Mouse (Mus musculus) G1E (cell line): Measurements from ENCODE around the gene Klf1. TPM values are rescaled to one million over a fixed set of nuclear protein-coding genes. Genes with fewer than 3 reads are reported as not detected.

ENCODE experiments used
- ATAC-seq: 2 replicates; pipeline ENCODE4 v1.8.0; 2016; ENCODE audit warnings: mild to moderate bottlenecking; ENCODE audit not compliant: insufficient number of reproducible peaks, poor library complexity, low FRiP score, severe bottlenecking; ENCODE audit errors: extremely low read depth
- DNase-seq: peaks from one replicate; pipeline ENCODE4 v3.0.0; 2012; ENCODE audit warnings: low spot score
- H3K27me3 ChIP-seq: 2 replicates; pipeline ENCODE4 v1.6.1; 2012; ENCODE audit warnings: mild to moderate bottlenecking, low read length, inconsistent platforms; ENCODE audit not compliant: insufficient read depth
- H3K36me3 ChIP-seq: replicated peaks from 2 replicates; pipeline ENCODE3; 2012; ENCODE audit warnings: mild to moderate bottlenecking, inconsistent platforms
- H3K4me1 ChIP-seq: 2 replicates; pipeline ENCODE4 v1.6.1; 2012; ENCODE audit warnings: low read depth, low read length, inconsistent platforms, mixed read lengths; ENCODE audit not compliant: insufficient read depth
- H3K4me3 ChIP-seq: 2 replicates; pipeline ENCODE4 v1.5.1; 2012; ENCODE audit warnings: low read depth, mild to moderate bottlenecking, inconsistent platforms, low read length, moderate library complexity, mixed read lengths
- H3K9me3 ChIP-seq: replicated peaks from 2 replicates; pipeline ENCODE4 v1.6.1; 2012; ENCODE audit warnings: inconsistent platforms
- CTCF ChIP-seq: IDR thresholded peaks from 2 replicates; pipeline ENCODE4 v1.5.1; 2012; ENCODE audit warnings: low read depth, low read length, inconsistent platforms, mixed read lengths
- GATA1 ChIP-seq: IDR thresholded peaks from 2 replicates; pipeline ENCODE4 v1.6.1; 2012; ENCODE audit warnings: borderline replicate concordance, low read length, inconsistent platforms, mixed read lengths
- GATA2 ChIP-seq: IDR thresholded peaks from 2 replicates; pipeline ENCODE4 v1.6.1; 2012; ENCODE audit warnings: low read depth, low read length, inconsistent platforms, borderline replicate concordance
- POLR2AphosphoS5 ChIP-seq: IDR thresholded peaks from 2 replicates; pipeline ENCODE4 v1.6.1; 2012; ENCODE audit warnings: low read depth, low read length, inconsistent platforms; ENCODE audit not compliant: insufficient replicate concordance
- TAL1 ChIP-seq: conservative IDR thresholded peaks from 2 replicates; pipeline ENCODE4 v1.6.1; 2012; ENCODE audit warnings: low read depth, low read length, inconsistent platforms, mixed read lengths
- polyA plus RNA-seq: library from polyadenylated mRNA; stranded (reverse); fragments of >175 nt; gene quantifications from 2 replicates; pipeline ENCODE4 v1.2.3, GENCODE M21; 2012
- total RNA-seq, 2 experiments: library from RNA; stranded (forward) in 1 of 2; stranded (reverse) in 1 of 2; fragments of 200-1000 nt in 1 of 2; fragments of >200 nt in 1 of 2; fragmentation: Nextera tagmentation in 1 of 2; gene quantifications; 2 replicates each; pipeline ENCODE4 v1.2.3; 2014 to 2017

The Klf1 gene
- total and polyA plus RNA-seq, 3 experiments: 51.5 to 193 (median 75.0) TPM

- peak; percentile 66 for DNase-seq
- Histone ChIP-seq H3K36me3 (peaks cover 71% of the 10 kb centered on the region), H3K4me1 (peaks cover 69% of the 10 kb centered on the region), H3K9me3 (no peaks in the 10 kb centered on the region), H3K4me3 (peak overlapping the region; percentile 74), H3K27me3 (no peaks in the 10 kb centered on the region)
- TF ChIP-seq TAL1 (no peak), CTCF (no peak), GATA1 (no peak), POLR2AphosphoS5 (no peak), GATA2 (no peak)
- ATAC-seq: no peak
These were observed 8.2 kb downstream of the Klf1 start for GRCm38 (mm10) chr8:84909949-84910348.

GRCm38 (mm10) chr8:84910551-84910950, 8.8 kb downstream of the Klf1 start:
- Histone ChIP-seq H3K27me3 (no peaks in the 10 kb centered on the region), H3K36me3 (peaks cover 71% of the 10 kb centered on the region), H3K4me1 (peaks cover 69% of the 10 kb centered on the region), H3K9me3 (no peaks in the 10 kb centered on the region), H3K4me3 (peak overlapping the region; percentile 74)
- DNase-seq: no peak
- TF ChIP-seq GATA1 (no peak), POLR2AphosphoS5 (no peak), GATA2 (no peak), CTCF (no peak)
- no peak for ATAC-seq

- peak overlapping the region; percentile 73; the same call in 1 of the 2 replicates for H3K4me3 ChIP-seq
- H3K9me3 ChIP-seq: no peaks in the 10 kb centered on the region
- ATAC-seq: no peak
- H3K4me1 ChIP-seq: peaks cover 75% of the 10 kb centered on the region
- no peaks in the 10 kb centered on the region for H3K27me3 ChIP-seq
- no peak for DNase-seq
- peaks cover 72% of the 10 kb centered on the region for H3K36me3 ChIP-seq
- no peak for TF ChIP-seq TAL1
- TF ChIP-seq GATA1: no peak
- TF ChIP-seq POLR2AphosphoS5: no peak
- no peak for TF ChIP-seq GATA2
- no peak for TF ChIP-seq CTCF
These were observed 10.1 kb downstream of the Klf1 start for GRCm38 (mm10) chr8:84911854-84912253.

- Histone ChIP-seq H3K36me3 (peaks cover 72% of the 10 kb centered on the region), H3K27me3 (no peaks in the 10 kb centered on the region), H3K9me3 (no peaks in the 10 kb centered on the region), H3K4me3 (peak overlapping the region; percentile 73; the same call in 1 of the 2 replicates), H3K4me1 (peaks cover 70% of the 10 kb centered on the region)
- ATAC-seq: no peak
- TF ChIP-seq GATA2 (no peak), POLR2AphosphoS5 (no peak), GATA1 (no peak), CTCF (no peak), TAL1 (no peak)
- no peak for DNase-seq
These were observed 10.7 kb downstream of the Klf1 start for GRCm38 (mm10) chr8:84912391-84912790.

- peaks cover 70% of the 10 kb centered on the region for H3K4me1 ChIP-seq
- H3K27me3 ChIP-seq: no peaks in the 10 kb centered on the region
- peak; percentile 90 for DNase-seq
- H3K9me3 ChIP-seq: no peaks in the 10 kb centered on the region
- peaks cover 75% of the 10 kb centered on the region for H3K36me3 ChIP-seq
- peak; percentile 22 for ATAC-seq
- H3K4me3 ChIP-seq: peak overlapping the region; percentile 73
- TF ChIP-seq GATA1 (no peak), TAL1 (no peak), CTCF (no peak), POLR2AphosphoS5 (peak; percentile 95), GATA2 (no peak)
These were observed 11.3 kb downstream of the Klf1 start for GRCm38 (mm10) chr8:84912895-84913501.

- Histone ChIP-seq H3K9me3 (no peaks in the 10 kb centered on the region), H3K4me3 (peak overlapping the region; percentile 73), H3K4me1 (peaks cover 75% of the 10 kb centered on the region), H3K27me3 (no peaks in the 10 kb centered on the region), H3K36me3 (peaks cover 80% of the 10 kb centered on the region)
- TF ChIP-seq POLR2AphosphoS5: no peak; the same call in 1 of the 2 replicates
- TF ChIP-seq GATA1: no peak
- no peak for TF ChIP-seq GATA2
- TF ChIP-seq CTCF: no peak
- TF ChIP-seq TAL1: no peak
- no peak for ATAC-seq
- DNase-seq: no peak
These were observed 11.8 kb downstream of the Klf1 start for GRCm38 (mm10) chr8:84913502-84913900.
